Mouse (Mus musculus) kidney, postnatal 36 days (tissue): ENCODE measurements around the gene Sox12.
A peak's percentile ranks its signal among the peaks of the same experiment; 100 is the strongest.
"Not testable (repeated sequence)": the region's sequence is repeated elsewhere in the genome, so short reads cannot be mapped to it uniquely, and the experiment has no call there.

ENCODE experiments used
- DNase-seq, 2 experiments: peaks; one replicate each; pipeline ENCODE4 v3.0.0; 2021 to 2022; ENCODE audit warnings: mixed read lengths in 2 of 2

Gene Sox12

DNA sequence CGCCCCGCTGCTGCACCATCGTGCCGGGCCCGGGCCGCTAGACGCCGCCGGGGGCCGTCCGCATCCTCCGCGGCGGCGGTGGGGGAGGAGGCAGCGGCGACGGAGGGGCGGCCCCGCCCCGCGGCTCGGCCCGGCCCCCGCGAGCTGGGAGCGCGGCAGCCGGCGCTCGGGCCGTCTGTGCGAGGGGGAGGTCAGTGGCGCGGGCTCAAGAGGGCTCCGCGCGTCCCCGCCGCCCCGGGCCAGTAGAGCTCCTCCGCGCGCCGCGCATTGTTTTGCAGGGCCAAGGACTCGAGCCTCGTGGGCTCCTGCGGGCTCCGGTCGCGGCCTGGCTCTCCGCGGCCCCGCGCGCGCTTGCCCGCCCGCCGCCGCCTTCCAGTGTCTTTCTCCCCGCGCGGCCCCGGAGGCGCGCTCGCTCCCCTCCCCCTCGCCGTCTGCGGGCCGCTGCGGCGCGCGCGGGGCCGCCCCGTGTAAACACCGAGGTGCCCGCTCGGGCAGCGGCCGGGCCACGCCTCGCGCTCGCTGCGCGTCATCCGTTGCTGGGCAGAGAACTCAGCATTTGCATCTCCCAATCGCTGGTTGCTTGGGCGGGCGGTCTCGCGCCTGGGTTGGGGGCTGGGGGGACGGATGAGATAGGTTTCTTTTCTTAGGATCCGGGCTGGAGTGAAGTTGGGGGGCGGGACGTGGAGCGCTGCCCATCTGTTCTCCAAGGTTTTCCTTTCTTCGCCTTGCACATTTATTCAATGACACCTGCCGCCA, at the start of gene Sox12:
Gene Sox12 (minus strand): TSS at position 384 of the 756 bp plus-strand sequence.
- peak; percentile 96 to 100 for DNase-seq

DNA sequence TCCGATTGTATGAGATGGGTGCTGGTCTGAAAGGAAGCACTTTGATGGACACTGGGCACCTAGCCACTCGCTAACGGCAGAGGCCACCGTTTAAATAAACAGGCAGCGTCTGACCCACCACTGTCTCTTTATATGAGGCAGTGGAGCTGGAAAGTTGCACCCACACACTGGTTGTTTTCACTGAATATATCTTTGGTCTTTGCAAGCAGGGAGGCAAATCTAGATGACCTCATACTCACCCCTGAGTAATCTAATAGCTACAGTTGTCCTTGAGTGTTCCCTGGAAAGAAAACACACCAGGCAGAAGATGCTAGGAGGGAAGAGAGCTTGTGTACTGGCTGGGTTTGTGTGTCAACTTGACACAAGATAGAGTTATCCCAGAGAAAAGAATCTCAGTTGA, 49.6 kb upstream of the Sox12 start:
- DNase-seq: no peak

DNA sequence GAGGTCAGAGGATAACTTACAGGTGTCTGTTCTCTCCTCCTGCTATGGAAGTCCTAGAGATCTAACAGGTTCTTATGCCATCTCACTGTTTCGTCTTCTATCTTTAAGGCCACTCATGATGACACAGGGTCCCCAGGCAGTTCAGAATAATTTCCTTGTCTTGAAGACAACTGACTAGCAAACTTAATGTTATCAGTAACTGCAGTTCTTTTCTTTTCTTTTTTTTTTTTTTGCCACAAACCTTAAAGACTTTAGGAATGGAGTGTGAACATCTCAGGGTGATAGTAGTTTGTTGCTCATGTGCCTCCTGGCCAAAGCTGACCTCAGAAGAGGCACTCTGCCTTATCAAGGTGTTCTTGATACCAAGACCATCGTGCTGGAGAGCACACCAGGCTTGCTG, 48.8 kb upstream of the Sox12 start:
- DNase-seq: no peak

DNA sequence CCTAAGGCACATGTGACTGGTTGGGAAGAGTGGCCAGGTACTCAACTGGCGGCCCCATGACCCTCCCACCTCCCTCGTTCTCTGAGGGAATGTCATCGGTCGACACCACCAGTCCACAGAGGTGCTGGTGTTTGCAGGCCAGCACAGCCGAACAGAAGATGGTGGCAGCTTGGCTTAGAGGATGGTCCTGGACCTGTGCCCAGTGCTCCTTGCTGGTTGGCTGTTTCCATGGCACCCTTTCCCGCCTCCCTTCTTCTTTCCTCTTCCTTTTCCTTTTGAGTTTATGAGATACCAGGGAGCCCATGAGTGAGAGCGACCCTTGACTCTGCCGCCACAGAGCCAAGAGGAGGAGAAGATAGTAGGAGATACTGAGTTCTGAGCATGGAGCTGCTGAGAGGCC, 45.4 kb upstream of the Sox12 start:
- peak in 1 of 2 experiments; percentile 20 for DNase-seq

DNA sequence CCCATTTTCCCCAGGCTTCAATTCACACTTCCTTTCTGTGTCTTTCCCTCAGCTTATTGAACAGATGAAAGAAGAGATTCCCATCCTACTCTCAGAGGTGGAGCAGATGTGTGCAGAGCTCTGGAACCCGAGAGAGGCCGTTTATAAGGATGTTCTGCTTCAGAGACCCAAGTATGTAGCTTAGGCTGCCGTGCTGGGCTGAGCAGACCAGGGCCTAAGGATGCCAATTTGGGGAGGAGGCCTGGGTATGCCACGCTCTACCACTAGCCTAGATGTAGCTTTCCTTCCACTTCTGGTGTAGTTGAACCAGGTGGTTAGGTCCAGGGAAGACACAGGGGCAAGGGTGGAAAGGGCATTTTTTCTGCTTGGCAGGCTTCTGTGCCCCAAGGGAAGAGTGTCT, 44.5 kb upstream of the Sox12 start:
- DNase-seq: no peak

DNA sequence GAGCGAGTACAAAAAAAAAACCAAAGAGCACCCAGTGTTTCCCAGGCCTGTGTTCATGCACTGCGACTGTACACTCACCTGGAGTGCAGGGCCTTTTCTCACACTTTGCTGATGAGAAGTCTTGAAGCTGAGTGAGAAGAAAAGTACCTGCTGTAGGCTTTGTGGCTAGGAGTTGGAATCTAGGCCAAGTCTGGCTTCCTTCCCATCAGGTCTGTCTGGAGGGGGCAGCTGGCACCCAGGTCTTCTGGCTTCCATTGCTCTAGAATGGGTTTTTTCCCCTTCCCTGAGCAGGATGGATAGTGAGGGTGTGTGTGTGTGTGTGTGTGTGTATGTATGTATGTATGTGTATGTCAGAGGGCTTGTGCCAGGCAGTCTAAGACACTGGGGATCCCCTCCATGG, 42.0 kb upstream of the Sox12 start:
- DNase-seq: no peak

DNA sequence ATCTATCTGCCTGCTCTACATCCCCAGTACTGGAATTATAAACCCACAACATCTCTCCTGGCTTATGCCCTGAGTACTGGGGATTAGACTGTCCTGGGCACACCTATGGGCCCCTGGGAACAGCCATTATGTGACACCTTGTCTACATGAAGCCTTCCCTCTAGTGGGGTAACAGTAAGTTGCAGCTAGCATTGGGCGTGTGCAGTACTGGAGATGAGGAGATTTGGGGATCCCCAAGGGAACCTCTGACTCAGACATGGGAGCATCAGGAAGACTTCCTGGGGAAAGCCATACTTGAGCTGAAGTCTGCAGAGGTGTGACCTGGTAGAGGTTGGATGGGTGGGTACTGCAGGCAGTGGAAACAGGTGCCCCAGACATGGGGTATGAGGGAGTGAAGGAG, 41.1 kb upstream of the Sox12 start:
- DNase-seq: no peak

DNA sequence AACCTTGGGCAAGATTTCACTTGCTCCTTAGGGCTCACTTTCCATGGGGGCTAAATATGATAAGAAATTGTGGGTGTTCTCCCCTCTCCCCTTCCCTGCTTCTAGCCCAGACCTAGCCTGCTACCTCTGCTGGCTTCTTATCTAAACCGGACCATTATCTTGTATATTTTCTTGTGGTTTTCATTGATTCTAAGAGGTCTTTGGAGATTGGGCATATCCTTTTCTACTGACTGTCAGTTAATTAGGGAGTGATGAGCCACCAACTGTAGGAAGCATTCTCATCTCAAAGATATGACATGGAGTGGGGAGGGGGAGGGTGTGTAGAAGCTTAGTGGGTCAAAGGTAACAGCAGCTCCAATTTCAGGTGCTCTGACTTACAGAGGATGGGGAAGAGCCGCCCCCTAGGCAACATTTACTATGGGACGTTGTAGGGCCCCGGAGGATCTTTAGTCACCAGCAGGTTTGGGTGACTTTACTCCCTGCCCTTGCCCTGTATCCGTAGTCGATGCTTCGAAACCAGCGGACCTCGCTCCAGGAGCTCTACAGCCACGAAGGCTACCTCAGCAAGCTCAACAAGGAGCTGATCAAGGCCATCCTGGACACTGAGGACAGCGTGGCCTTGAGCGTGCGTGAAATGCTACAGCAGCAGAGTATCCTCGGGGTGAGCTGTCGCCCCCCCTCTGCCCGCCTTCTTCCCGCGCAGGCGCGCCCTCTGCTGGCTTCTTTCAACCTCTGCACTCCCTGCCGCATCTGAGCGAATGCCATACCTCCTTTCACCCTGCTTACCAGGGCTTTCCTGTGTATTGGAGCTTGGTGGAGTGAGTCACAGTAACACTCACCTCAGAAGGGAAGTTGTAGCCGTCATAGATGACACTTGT, 39.4 kb upstream of the Sox12 start:
- peak; percentile 69 to 92 for DNase-seq

DNA sequence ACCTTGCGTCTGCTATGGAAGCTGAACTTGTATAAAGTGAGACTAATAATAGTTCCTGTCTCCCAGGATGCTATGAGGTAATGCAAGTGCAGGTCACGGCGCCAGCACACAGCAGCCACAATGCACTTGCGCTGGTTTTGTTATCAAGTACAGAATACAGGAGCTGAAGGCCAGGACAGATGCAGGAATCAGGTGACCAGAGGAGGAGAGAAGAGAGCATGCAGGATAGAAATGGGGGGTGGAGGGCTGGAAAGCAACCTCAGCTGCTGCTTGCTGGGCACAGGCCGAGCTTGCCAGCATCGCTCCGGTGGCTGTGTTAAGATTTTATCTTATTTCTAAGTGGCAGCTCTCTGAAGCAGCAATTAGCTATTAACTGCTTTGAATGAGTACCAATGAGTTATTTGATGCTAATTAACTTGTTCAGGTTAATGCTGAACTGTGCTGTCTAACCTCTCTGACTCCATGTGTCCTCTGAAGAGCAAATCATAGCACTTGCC, 38.6 kb upstream of the Sox12 start:
- DNase-seq: peak; percentile 56 to 57

DNA sequence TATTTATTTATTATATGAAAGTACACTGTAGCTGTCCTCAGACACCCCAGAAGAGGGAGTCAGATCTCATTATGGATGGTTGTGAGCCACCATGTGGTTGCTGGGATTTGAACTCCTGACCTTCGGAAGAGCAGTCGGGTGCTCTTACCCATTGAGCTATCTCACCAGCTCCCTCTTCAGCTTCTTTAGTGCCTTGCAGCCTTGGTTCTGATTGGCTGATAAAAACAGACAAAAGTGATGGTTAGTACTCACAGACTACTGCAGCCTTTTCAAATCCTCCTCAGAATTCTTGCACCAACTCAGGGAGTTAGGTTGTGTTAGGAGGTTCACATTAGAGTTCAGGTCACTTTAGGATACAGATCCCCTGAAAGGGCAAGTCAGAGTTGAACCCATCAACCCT, 30.6 kb upstream of the Sox12 start:
- DNase-seq: not testable (repeated sequence)

DNA sequence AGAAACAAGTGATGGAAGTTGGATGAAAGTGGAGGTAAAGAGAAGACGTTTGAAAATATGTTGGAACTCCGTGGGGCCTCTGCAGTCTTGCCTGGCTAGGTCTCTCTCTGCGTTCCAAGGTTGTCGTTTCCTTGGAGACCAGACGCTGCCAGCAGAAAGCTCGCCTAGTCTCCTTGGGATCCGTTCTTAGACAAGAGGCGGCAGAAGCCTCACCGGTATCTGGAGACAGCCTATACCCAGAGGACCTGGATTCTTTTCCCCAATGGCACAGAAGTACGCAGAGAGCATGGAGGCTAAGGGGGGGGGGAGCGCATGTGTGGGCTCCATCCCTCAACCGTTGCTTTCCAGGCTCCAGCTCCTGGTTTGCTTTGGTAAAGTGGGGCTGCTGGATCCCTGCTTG, 29.6 kb upstream of the Sox12 start:
- DNase-seq: peak in 1 of 2 experiments; percentile 31

DNA sequence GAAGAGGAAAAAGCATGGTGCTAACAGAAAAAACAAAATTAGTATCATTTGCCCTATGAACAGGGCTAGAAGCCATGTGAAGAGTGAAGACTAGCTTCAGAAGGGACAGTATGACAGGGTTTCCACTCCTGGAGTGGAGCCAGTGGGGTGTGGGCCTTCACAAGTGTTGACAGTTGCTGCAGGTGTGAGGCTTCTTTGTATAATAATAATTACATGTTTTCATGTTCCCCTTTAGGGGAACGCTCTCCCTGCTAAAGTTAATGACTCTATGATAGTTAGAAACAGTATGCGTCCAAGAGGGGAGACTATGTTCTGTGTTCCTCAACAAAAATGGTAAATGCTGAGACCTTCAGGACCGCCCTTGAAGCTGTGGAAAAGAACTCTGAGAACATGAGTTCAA, 17.9 kb upstream of the Sox12 start:
- DNase-seq: no peak

DNA sequence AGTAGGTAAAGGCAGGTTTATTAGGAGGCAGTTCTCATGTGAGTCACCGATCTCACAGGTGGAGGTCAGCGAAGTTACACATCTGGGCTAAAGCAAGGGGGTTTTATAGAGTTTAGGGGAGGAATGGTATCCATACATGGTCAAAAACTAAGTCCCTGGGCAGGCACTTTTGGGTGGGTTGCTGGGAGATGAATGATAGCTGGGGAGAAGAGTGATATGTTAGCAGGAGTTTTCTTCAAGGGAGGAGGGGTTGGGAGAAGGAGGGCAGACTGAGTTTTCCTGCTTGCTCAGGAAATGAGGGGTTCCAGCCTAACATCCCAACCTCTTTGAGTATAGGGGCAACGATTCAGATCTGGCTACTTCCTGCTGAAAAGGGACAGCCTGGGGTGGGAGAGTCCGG, 17.4 kb upstream of the Sox12 start, which contains the start of gene 6820408C15Rik:
Gene 6820408C15Rik (plus strand): TSS at position 301 of the 400 bp plus-strand sequence.
- no peak for DNase-seq

DNA sequence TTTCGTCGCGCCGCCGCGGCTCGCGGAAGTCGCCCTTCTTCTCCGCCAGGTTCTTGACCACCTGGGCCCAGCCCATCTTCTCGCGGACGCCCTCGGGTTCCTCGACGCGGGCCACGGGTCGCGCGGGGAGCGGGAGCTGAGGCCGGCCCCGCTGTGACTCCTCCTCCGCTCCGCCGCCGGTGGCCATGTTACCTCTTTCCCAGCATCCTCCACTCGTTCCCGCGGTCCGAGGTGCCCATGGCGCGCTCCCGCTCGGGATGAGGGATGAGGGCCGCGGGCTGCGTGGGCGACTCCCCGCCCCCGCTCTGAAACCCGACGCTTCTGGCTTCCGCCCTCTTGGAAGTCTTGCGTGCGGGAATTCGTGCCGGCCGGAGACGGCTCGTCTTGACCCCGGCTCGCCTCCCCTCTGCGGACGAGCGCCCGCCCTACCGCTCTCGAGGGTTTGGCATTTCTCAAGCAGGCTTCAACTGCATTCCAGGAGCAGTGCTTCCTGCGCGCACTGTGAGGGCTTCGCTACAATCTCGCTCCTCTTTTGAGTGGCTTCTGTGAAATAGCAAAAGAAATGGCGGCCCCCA, 16.8 kb upstream of the Sox12 start, which contains the start of gene Zcchc3:
Gene Zcchc3 (minus strand): TSS at position 437 of the 575 bp plus-strand sequence.
- peak; percentile 86 to 90 for DNase-seq

DNA sequence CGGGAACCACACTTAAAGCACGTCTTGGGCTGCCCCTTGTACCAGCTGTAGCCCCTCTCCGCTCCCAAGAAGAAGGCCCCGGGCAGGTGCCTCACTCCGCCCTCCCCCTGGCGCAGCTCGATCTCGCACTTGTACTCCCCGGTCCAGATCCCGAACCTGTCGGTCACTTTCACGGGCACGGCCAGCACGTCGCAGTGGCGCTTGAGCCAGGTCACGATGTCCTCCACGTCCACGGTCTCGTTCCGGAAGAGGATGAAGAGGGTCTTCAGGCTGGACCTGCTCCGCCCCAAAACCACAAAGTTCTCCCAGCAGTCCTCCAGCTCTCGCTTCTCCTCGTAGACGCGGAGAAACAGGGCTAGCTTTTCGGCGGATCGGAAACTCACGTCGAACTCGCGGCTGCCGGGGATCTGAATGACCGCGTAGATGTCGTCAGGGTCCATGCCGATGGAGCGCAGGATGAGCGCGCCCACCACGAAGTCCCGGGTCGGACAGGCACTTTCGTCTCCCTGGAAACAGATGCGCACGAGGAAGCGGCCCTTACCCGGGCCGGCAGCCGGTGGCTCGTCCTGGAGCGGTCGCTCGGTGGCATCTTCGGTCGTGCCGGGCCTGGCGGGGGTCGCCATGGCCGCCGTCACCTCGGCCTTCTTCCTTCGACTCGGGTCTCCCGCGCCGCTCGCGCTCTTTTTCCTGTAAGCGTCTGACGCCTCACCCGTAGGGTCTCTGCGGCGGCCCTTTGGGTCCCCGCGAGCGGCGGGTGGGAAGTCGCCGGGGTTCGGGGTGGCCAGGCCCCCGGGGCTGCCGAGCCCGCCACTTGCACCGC, 16.1 kb upstream of the Sox12 start:
- DNase-seq: peak; percentile 39 to 61

DNA sequence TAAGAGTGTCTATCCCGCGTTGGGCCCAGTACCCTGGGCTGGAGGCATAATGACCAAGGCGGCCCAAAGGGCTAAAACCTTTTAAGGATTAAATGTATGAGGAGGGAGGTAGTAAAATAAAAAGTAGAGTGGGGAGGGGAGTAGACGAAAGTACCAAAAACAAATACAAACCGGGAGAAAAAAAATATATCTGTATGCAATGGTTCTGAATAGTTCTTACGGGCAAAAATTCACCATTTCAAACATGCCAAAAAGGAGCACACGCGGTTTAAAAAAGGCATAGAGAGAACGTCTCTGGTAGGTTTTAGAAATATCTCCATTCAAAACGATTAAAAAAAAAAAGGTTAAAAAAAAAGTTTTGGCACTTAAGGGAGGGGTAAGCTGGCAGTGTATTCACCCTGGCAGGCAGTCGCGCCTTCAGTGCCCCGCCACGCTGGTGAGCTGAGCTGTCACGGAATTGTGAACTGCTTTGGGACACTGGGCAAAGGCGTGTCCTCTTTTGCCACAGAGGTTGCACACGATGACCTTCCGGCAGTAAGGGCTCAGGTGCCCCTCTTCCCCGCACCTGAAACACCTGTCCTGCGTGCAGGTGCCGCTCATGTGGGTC, 15.4 kb upstream of the Sox12 start:
- peak in 1 of 2 experiments; percentile 64 for DNase-seq

DNA sequence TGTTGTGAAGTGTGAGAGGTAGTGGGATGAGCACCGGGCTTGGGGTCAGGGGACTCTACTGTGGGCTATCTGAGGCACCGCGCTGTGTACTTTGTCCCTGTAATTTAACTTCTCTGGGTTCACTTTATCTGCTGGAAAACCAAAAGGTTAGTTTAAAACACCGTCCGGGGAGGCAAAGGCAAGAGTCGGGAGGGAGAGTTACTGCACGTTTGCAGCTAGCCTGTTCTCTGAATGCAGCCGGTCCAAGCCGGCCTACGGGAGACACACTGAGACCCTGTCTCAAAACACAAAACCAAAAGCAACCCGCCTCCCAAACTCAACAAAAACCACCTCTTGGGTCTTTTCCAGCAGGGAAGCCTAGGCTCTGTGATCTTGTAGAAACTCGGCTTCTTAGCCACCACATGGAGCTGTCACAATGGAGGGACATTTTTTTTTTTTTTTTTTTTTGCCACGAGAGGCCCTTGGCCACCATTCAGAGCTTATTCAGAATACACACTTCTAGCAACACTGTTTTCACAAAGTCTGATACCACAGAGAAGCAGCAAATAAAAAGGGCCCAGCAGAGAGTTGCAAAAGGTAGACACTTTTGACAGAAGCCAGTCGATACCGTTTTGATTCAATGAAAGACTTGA, 14.8 kb upstream of the Sox12 start:
- peak in 1 of 2 experiments; percentile 35 for DNase-seq

DNA sequence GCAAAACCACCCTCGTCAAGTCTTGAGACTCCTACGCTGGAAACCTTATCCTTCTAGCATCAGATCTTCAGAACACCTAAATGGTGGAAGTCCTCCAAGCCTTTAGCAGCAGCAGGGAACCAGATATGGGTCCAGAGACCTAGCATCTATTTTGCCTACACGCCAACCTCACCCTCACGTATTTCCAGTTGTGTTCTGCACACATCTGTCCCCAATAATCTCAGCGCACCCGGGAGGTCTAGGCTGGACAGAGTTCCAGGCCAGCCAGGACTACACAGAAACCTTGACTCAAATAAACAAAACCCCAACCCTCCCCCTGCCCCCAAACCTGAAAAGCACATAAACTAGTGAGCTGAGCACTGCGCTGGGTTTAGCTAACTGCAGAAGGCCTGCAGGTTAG, 13.6 kb upstream of the Sox12 start:
- no peak for DNase-seq

DNA sequence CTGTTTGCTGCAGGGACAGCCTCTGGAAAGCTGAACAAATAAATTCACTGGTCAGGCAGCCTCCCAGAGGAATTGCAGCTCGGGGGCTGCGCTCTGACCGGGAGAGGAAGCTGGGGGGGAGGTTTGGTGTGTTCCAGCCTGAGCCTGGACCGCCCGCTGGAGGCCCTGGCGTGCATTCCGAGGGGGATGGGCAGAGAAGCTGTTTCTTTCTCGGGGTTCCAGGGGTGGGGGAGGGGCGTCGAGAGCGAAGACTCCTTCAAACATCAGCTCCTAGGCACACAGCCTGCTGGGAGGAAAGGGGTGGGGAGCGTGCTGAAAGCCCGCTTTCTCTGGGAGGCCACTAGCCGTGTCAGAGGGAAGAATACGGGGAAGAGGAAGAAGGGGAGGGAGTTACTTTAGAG, 13.1 kb upstream of the Sox12 start:
- DNase-seq: peak; percentile 83 to 86

DNA sequence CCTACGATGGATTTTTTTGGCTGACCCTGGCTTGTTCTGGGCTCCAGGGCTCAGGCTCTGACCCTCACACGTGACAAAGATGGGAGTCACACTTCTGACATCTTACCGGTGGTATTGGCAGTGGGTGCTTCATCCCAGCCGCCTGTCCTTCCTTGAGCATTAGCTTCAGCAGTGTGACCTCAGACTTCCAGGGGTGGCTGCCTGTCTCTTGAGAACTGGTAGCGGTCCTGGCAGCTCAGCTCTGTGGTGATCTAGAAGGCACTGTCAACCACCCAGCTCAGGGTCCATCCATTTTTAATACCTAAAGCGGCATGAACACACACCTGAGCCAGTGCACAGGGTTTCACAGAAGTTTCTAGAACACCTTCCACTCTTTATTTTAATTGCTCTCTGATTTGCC, 11.9 kb upstream of the Sox12 start:
- no peak for DNase-seq

DNA sequence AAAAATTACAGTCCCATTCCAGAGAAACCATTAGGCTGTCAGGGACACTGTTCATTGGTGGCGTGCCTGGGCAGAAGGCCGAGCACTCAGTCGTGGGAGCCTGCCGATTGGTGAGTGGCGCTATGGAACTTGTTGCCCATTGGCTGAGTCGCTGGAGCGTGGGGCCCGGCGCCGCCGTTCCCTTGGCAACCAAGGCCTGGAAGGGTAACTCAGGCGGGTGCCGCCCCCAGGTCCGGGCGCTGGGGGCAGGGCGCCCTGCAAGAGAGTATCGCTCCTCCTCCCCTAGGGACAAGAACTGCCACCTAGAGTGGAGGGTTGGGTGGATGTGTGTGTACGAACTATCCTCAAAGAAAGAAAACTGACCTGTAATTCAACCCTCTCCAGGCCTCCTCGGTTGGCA, 8.3 kb upstream of the Sox12 start:
- DNase-seq: peak; percentile 97 to 98
